Mouse (Mus musculus): ENCODE measurements around the gene Camsap3. TPM values are rescaled to one million over a fixed set of nuclear protein-coding genes. Genes with fewer than 3 reads are reported as not detected.

Camsap3 gene
- total and polyA plus RNA-seq, 3 experiments: not detected

GRCm38 (mm10) chr8:3556114-3556513 is 31.0 kb upstream of the Camsap3 start:
- Histone ChIP-seq H3K4me3 (ENCODE audit: low read depth, low read length) (no peak overlapping the region), H3K36me3 (replicated peaks) (no peaks in the 10 kb centered on the region), H3K27me3 (ENCODE audit: insufficient read depth, low read length) (0 out of 2 replicates have a peak, but pooled peaks cover 5% of the 10 kb centered on the region), H3K9me3 (replicated peaks) (no peaks in the 10 kb centered on the region), H3K4me1 (ENCODE audit: insufficient read depth, low read depth, low read length) (no peaks in the 10 kb centered on the region)
- ATAC-seq (ENCODE audit: extremely low read depth, insufficient number of reproducible peaks, low FRiP score, poor library complexity, severe bottlenecking): no peak
- TF ChIP-seq GATA2 (IDR thresholded peaks at IDR 0.05; ENCODE audit: borderline replicate concordance, low read depth, low read length): no peak
- no peak for TF ChIP-seq TAL1 (conservative IDR thresholded peaks at IDR 0.05; ENCODE audit: low read depth, low read length)
- DNase-seq (ENCODE audit: low spot score): no peak

- no peak for ATAC-seq (ENCODE audit: extremely low read depth, insufficient number of reproducible peaks, low FRiP score, poor library complexity, severe bottlenecking)
- no peak within 1 kb of the TSS for H3K4me3 ChIP-seq (ENCODE audit: low read depth, low read length)
- no peaks in the 10 kb centered on the region for H3K4me1 ChIP-seq (ENCODE audit: insufficient read depth, low read depth, low read length)
Measured at GRCm38 (mm10) chr8:3567641-3568371, 19.3 kb upstream of the Camsap3 start, which contains the start of gene C330021F23Rik. TSS of gene C330021F23Rik (plus strand) at chr8:3567990.

DNA sequence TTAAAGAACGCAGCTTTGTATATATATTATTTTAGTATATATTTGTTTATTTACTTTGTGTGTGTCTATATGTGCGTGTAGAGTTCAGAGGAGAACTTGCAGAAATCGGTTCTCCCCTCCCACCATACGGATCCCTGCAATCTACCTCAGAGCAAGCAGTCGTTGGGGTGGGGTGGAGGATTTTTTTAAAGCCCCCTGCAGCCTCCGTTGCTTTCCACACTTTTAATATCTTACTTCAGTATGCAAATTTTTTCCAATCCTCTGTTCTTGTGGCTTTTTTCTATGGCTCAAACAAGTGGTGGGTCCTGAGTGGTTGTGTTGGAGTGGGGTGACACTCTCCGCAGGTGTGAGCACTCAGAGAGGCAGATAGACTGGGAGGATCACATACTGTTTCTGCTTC is 18.7 kb upstream of the Camsap3 start:
- DNase-seq (ENCODE audit: low spot score) (no peak), ATAC-seq (ENCODE audit: extremely low read depth, insufficient number of reproducible peaks, low FRiP score, poor library complexity, severe bottlenecking) (no peak)
- H3K27me3 ChIP-seq (ENCODE audit: insufficient read depth, low read length): no peaks in the 10 kb centered on the region
- no peaks in the 10 kb centered on the region for H3K9me3 ChIP-seq (replicated peaks)
- H3K4me1 ChIP-seq (ENCODE audit: insufficient read depth, low read depth, low read length): no peaks in the 10 kb centered on the region
- TF ChIP-seq GATA1 (IDR thresholded peaks at IDR 0.05; ENCODE audit: borderline replicate concordance, low read length) (no peak), TAL1 (conservative IDR thresholded peaks at IDR 0.05; ENCODE audit: low read depth, low read length) (no peak), POLR2AphosphoS5 (IDR thresholded peaks at IDR 0.05; ENCODE audit: insufficient replicate concordance, low read depth, low read length) (no peak), CTCF (IDR thresholded peaks at IDR 0.05; ENCODE audit: low read depth, low read length) (no peak), GATA2 (IDR thresholded peaks at IDR 0.05; ENCODE audit: borderline replicate concordance, low read depth, low read length) (no peak)
- H3K36me3 ChIP-seq (replicated peaks): no peaks in the 10 kb centered on the region
- H3K4me3 ChIP-seq (ENCODE audit: low read depth, low read length): no peak overlapping the region

More at GRCm38 (mm10) chr8:3567641-3568371, 19.3 kb upstream of the Camsap3 start, which contains the start of gene C330021F23Rik:
- no peak for TF ChIP-seq GATA1 (IDR thresholded peaks at IDR 0.05; ENCODE audit: borderline replicate concordance, low read length)
- no peak for TF ChIP-seq POLR2AphosphoS5 (IDR thresholded peaks at IDR 0.05; ENCODE audit: insufficient replicate concordance, low read depth, low read length)
- TF ChIP-seq CTCF (IDR thresholded peaks at IDR 0.05; ENCODE audit: low read depth, low read length): no peak
- TF ChIP-seq TAL1 (conservative IDR thresholded peaks at IDR 0.05; ENCODE audit: low read depth, low read length): no peak
- no peak for TF ChIP-seq GATA2 (IDR thresholded peaks at IDR 0.05; ENCODE audit: borderline replicate concordance, low read depth, low read length)
- DNase-seq (ENCODE audit: low spot score): no peak
- Histone ChIP-seq H3K9me3 (replicated peaks) (no peaks in the 10 kb centered on the region), H3K27me3 (ENCODE audit: insufficient read depth, low read length) (0 out of 2 replicates have a peak, but pooled peaks cover 2% of the 10 kb centered on the region), H3K36me3 (replicated peaks) (no peaks in the 10 kb centered on the region)

- no peaks in the 10 kb centered on the region for H3K36me3 ChIP-seq (replicated peaks)
- H3K4me1 ChIP-seq (ENCODE audit: insufficient read depth, low read depth, low read length): no peaks in the 10 kb centered on the region
- DNase-seq (ENCODE audit: low spot score) (no peak), ATAC-seq (ENCODE audit: extremely low read depth, insufficient number of reproducible peaks, low FRiP score, poor library complexity, severe bottlenecking) (no peak)
- no peaks in the 10 kb centered on the region for H3K27me3 ChIP-seq (ENCODE audit: insufficient read depth, low read length)
- H3K4me3 ChIP-seq (ENCODE audit: low read depth, low read length): no peak overlapping the region
- TF ChIP-seq POLR2AphosphoS5 (IDR thresholded peaks at IDR 0.05; ENCODE audit: insufficient replicate concordance, low read depth, low read length): no peak
- TF ChIP-seq GATA1 (IDR thresholded peaks at IDR 0.05; ENCODE audit: borderline replicate concordance, low read length): no peak
- TF ChIP-seq GATA2 (IDR thresholded peaks at IDR 0.05; ENCODE audit: borderline replicate concordance, low read depth, low read length): no peak
- no peak for TF ChIP-seq TAL1 (conservative IDR thresholded peaks at IDR 0.05; ENCODE audit: low read depth, low read length)
- no peak for TF ChIP-seq CTCF (IDR thresholded peaks at IDR 0.05; ENCODE audit: low read depth, low read length)
- H3K9me3 ChIP-seq (replicated peaks): no peaks in the 10 kb centered on the region
Measured at GRCm38 (mm10) chr8:3569784-3570183, 17.3 kb upstream of the Camsap3 start.

DNA sequence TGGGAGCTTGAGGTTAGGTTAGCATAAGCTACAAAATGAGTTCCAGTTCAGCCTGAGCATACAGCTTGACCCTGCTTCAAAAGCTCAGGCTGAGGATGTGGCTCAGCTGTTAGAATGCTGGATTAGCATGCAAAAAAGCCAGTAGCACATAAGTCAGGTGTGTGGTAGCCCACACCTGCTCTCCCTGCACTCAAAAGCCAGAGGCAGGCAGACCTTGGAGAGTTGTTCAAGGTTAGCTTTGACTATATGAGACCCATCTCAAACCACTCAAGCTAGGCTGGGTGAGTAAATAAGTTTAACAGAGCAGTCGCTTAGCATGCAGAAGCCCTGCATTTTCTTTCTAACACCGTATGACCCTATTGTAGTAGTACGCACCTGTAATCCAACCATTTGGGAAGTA is 12.5 kb upstream of the Camsap3 start:
- Histone ChIP-seq H3K9me3 (replicated peaks) (no peaks in the 10 kb centered on the region), H3K4me3 (ENCODE audit: low read depth, low read length) (no peak overlapping the region), H3K4me1 (ENCODE audit: insufficient read depth, low read depth, low read length) (peaks cover 3% of the 10 kb centered on the region; the same call in 1 of the 2 replicates), H3K27me3 (ENCODE audit: insufficient read depth, low read length) (peaks cover 7% of the 10 kb centered on the region), H3K36me3 (replicated peaks) (no peaks in the 10 kb centered on the region)
- ATAC-seq (ENCODE audit: extremely low read depth, insufficient number of reproducible peaks, low FRiP score, poor library complexity, severe bottlenecking): no peak
- TF ChIP-seq GATA2 (IDR thresholded peaks at IDR 0.05; ENCODE audit: borderline replicate concordance, low read depth, low read length) (no peak), POLR2AphosphoS5 (IDR thresholded peaks at IDR 0.05; ENCODE audit: insufficient replicate concordance, low read depth, low read length) (no peak), CTCF (IDR thresholded peaks at IDR 0.05; ENCODE audit: low read depth, low read length) (no peak)
- DNase-seq (ENCODE audit: low spot score): no peak

GRCm38 (mm10) chr8:3576211-3576960 is 10.7 kb upstream of the Camsap3 start:
- TF ChIP-seq POLR2AphosphoS5 (IDR thresholded peaks at IDR 0.05; ENCODE audit: insufficient replicate concordance, low read depth, low read length): no peak
- no peak for TF ChIP-seq CTCF (IDR thresholded peaks at IDR 0.05; ENCODE audit: low read depth, low read length)
- H3K36me3 ChIP-seq (replicated peaks): no peaks in the 10 kb centered on the region
- no peak for DNase-seq (ENCODE audit: low spot score)
- no peak overlapping the region for H3K4me3 ChIP-seq (ENCODE audit: low read depth, low read length)
- no peaks in the 10 kb centered on the region for H3K9me3 ChIP-seq (replicated peaks)
- peaks cover 8% of the 10 kb centered on the region for H3K27me3 ChIP-seq (ENCODE audit: insufficient read depth, low read length)
- H3K4me1 ChIP-seq (ENCODE audit: insufficient read depth, low read depth, low read length): peaks cover 3% of the 10 kb centered on the region; the same call in 1 of the 2 replicates
- ATAC-seq (ENCODE audit: extremely low read depth, insufficient number of reproducible peaks, low FRiP score, poor library complexity, severe bottlenecking): no peak
